Comparison of ENCODE assay signal across 11 mouse cellular contexts in genomic region chr2:69493130-69493529, GRCm38 (mm10).
DNase-seq lines count a peak whose midpoint lies in the region; ATAC-seq and TF ChIP-seq lines count a peak whose summit lies in the region.
"Had no signal": no experiment of that assay in that cellular context is flagged by ENCODE, and none has a peak within 500 bp of the region (broad histone marks: within the 10 kb centered on the region; RNA-seq: fewer than 3 reads in every experiment).

No protein-coding gene starts in this region.

- WGBS in intestine, postnatal 0 days = 86% methylated on average over 4 of the region's 4 CpGs
- WGBS in intestine, embryonic 15.5 days = 86% methylated on average over 4 of the region's 4 CpGs
- WGBS in midbrain, postnatal 0 days = 87% methylated on average over 4 of the region's 4 CpGs
- 92% methylated on average over 4 of the region's 4 CpGs for WGBS in midbrain, embryonic 15.5 days

- no peaks in the 10 kb centered on the region for H3K9me3 ChIP-seq in intestine, postnatal 0 days (ENCODE audit: control insufficient read depth)
- no peaks in the 10 kb centered on the region for H3K9me3 ChIP-seq in intestine, embryonic 15.5 days
- no peaks in the 10 kb centered on the region for H3K9me3 ChIP-seq in midbrain, postnatal 0 days (ENCODE audit: low read length)
- no peaks in the 10 kb centered on the region for H3K9me3 ChIP-seq in midbrain, embryonic 15.5 days
- H3K9me3 ChIP-seq: neural tube, embryonic 12.5 days had no signal

- H3K27ac ChIP-seq in intestine, postnatal 0 days (ENCODE audit: low read depth, low read length) = no peak overlapping the region
- no peak overlapping the region for H3K27ac ChIP-seq in intestine, embryonic 15.5 days
- no peak overlapping the region for H3K27ac ChIP-seq in midbrain, postnatal 0 days (ENCODE audit: low read depth, low read length)
- no peak overlapping the region for H3K27ac ChIP-seq in midbrain, embryonic 15.5 days
- H3K27ac ChIP-seq: neural tube, embryonic 12.5 days had no signal

- no peak overlapping the region for H3K4me2 ChIP-seq in intestine, postnatal 0 days (replicated peaks; ENCODE audit: low read depth)
- no peak overlapping the region for H3K4me2 ChIP-seq in intestine, embryonic 15.5 days (replicated peaks)
- H3K4me2 ChIP-seq in midbrain, postnatal 0 days (ENCODE audit: low read depth, low read length, poor library complexity, severe bottlenecking) = no peak overlapping the region
- H3K4me2 ChIP-seq in midbrain, embryonic 15.5 days = no peak overlapping the region
- H3K4me2 ChIP-seq: neural tube, embryonic 12.5 days had no signal

- peak; percentile 50 for DNase-seq in midbrain, postnatal 0 days (ENCODE audit: low spot score)
- peak; percentile 74 for DNase-seq in brain, adult 2 months (ENCODE audit: low read depth, low spot score)
- DNase-seq in right cerebral cortex, postnatal 25 days = peak; percentile 16
- no peak for DNase-seq in kidney, adult 8-10 months
- DNase-seq in ovary, postnatal 10 days (ENCODE audit: low spot score) = no peak
- DNase-seq: heart, postnatal 10 days; kidney, adult 11 months had no signal

- TF ChIP-seq CTCF in intestine, postnatal 0 days (IDR thresholded peaks at IDR 0.05; ENCODE audit: low read depth) = peak; percentile 73
- peak; percentile 90 for TF ChIP-seq CTCF in midbrain, postnatal 0 days (IDR thresholded peaks at IDR 0.05)

- H3K36me3 ChIP-seq in intestine, postnatal 0 days (ENCODE audit: control insufficient read depth, insufficient read depth) = no peaks in the 10 kb centered on the region
- H3K36me3 ChIP-seq in intestine, embryonic 15.5 days = no peaks in the 10 kb centered on the region
- H3K36me3 ChIP-seq in midbrain, postnatal 0 days (ENCODE audit: insufficient read depth, low read length) = no peaks in the 10 kb centered on the region
- no peaks in the 10 kb centered on the region for H3K36me3 ChIP-seq in midbrain, embryonic 15.5 days (replicated peaks)
- H3K36me3 ChIP-seq: neural tube, embryonic 12.5 days had no signal

- no peak overlapping the region for H3K9ac ChIP-seq in intestine, postnatal 0 days (ENCODE audit: low read depth, low read length)
- H3K9ac ChIP-seq in intestine, embryonic 15.5 days = no peak overlapping the region
- no peak overlapping the region for H3K9ac ChIP-seq in midbrain, postnatal 0 days (replicated peaks; ENCODE audit: low read length, poor library complexity, severe bottlenecking)
- H3K9ac ChIP-seq in midbrain, embryonic 15.5 days = no peak overlapping the region
- H3K9ac ChIP-seq: neural tube, embryonic 12.5 days had no signal

- H3K27me3 ChIP-seq in intestine, postnatal 0 days (replicated peaks; ENCODE audit: control insufficient read depth, insufficient read depth, low read length) = no peaks in the 10 kb centered on the region
- H3K27me3 ChIP-seq in intestine, embryonic 15.5 days (replicated peaks) = no peaks in the 10 kb centered on the region
- H3K27me3 ChIP-seq in midbrain, postnatal 0 days (ENCODE audit: insufficient read depth, low read length) = no peaks in the 10 kb centered on the region
- no peaks in the 10 kb centered on the region for H3K27me3 ChIP-seq in midbrain, embryonic 15.5 days (replicated peaks)
- H3K27me3 ChIP-seq: neural tube, embryonic 12.5 days had no signal

- no peaks in the 10 kb centered on the region for H3K4me1 ChIP-seq in intestine, postnatal 0 days (replicated peaks; ENCODE audit: control insufficient read depth, insufficient read depth, low read length)
- H3K4me1 ChIP-seq in intestine, embryonic 15.5 days (replicated peaks) = no peaks in the 10 kb centered on the region
- no peaks in the 10 kb centered on the region for H3K4me1 ChIP-seq in midbrain, postnatal 0 days (ENCODE audit: insufficient read depth, low read length)
- no peaks in the 10 kb centered on the region for H3K4me1 ChIP-seq in midbrain, embryonic 15.5 days
- H3K4me1 ChIP-seq: neural tube, embryonic 12.5 days had no signal

- no peak for ATAC-seq in intestine, postnatal 0 days
- no peak for ATAC-seq in intestine, embryonic 15.5 days
- ATAC-seq in midbrain, postnatal 0 days (ENCODE audit: low FRiP score) = no peak
- ATAC-seq in midbrain, embryonic 15.5 days (replicated peaks) = no peak

- H3K4me3 ChIP-seq in intestine, postnatal 0 days (ENCODE audit: low read depth, low read length) = no peak overlapping the region
- no peak overlapping the region for H3K4me3 ChIP-seq in intestine, embryonic 15.5 days (replicated peaks)
- no peak overlapping the region for H3K4me3 ChIP-seq in midbrain, postnatal 0 days (ENCODE audit: low read depth, low read length)
- H3K4me3 ChIP-seq in midbrain, embryonic 15.5 days = no peak overlapping the region
- H3K4me3 ChIP-seq: neural tube, embryonic 12.5 days had no signal

Comparison
In these comparisons a context has a peak if more than half of its experiments do, and no peak if none do; other contexts are left out.
1. DNase-seq: peak in midbrain, postnatal 0 days (single experiment), brain, adult 2 months (single experiment) and right cerebral cortex, postnatal 25 days (single experiment); none in kidney, adult 8-10 months (0 of 2) and ovary, postnatal 10 days (single experiment).